ENCODE assay signal across 7 mouse cellular contexts in genomic region chr11:121259160-121260100, GRCm38 (mm10). TPM values are rescaled to one million over a fixed set of nuclear protein-coding genes. Genes with fewer than 3 reads are reported as not detected.
A peak's percentile ranks its signal among the peaks of the same experiment; 100 is the strongest.
DNase-seq lines count a peak whose midpoint lies in the region; ATAC-seq and TF ChIP-seq lines count a peak whose summit lies in the region.

TSS of gene Foxk2 (plus strand) at chr11:121259990.

- no peaks in the 10 kb centered on the region for H3K4me1 ChIP-seq in intestine, postnatal 0 days (replicated peaks; ENCODE audit: control insufficient read depth, insufficient read depth, low read length)
- peaks cover 25% of the 10 kb centered on the region for H3K4me1 ChIP-seq in midbrain, embryonic 12.5 days
- H3K4me1 ChIP-seq in small intestine, adult 2 months (ENCODE audit: control insufficient read depth, insufficient read depth, insufficient read length, low read length), result no peaks in the 10 kb centered on the region; the same call in 1 of the 2 replicates

- peak within 1 kb of the TSS; percentile 92 for H3K4me2 ChIP-seq in intestine, postnatal 0 days (replicated peaks; ENCODE audit: low read depth)
- H3K4me2 ChIP-seq in midbrain, embryonic 12.5 days (replicated peaks), result peak within 1 kb of the TSS; percentile 79

- no peak for TF ChIP-seq CTCF in intestine, postnatal 0 days (IDR thresholded peaks at IDR 0.05; ENCODE audit: low read depth)
- TF ChIP-seq CTCF in small intestine, adult 2 months (IDR thresholded peaks at IDR 0.05; ENCODE audit: extremely low read depth, insufficient read length, insufficient replicate concordance, low read depth, low read length), result no peak

- H3K4me3 ChIP-seq in intestine, postnatal 0 days (ENCODE audit: low read depth, low read length), result peak within 1 kb of the TSS; percentile 92
- peak within 1 kb of the TSS; percentile 96 for H3K4me3 ChIP-seq in midbrain, embryonic 12.5 days
- H3K4me3 ChIP-seq in small intestine, adult 2 months (ENCODE audit: low read depth, low read length), result peak within 1 kb of the TSS; percentile 96

- peaks cover 20% of the 10 kb centered on the region for H3K36me3 ChIP-seq in intestine, postnatal 0 days (ENCODE audit: control insufficient read depth, insufficient read depth)
- peaks cover 46% of the 10 kb centered on the region for H3K36me3 ChIP-seq in midbrain, embryonic 12.5 days
- H3K36me3 ChIP-seq in small intestine, adult 2 months (ENCODE audit: control insufficient read depth, insufficient read depth, low read length), result peaks cover 7% of the 10 kb centered on the region

- H3K9me3 ChIP-seq in intestine, postnatal 0 days (ENCODE audit: control insufficient read depth), result no peaks in the 10 kb centered on the region
- no peaks in the 10 kb centered on the region for H3K9me3 ChIP-seq in midbrain, embryonic 12.5 days

- peak within 1 kb of the TSS; percentile 87 for H3K27ac ChIP-seq in intestine, postnatal 0 days (ENCODE audit: low read depth, low read length)
- peak within 1 kb of the TSS; percentile 91 for H3K27ac ChIP-seq in midbrain, embryonic 12.5 days (replicated peaks)
- H3K27ac ChIP-seq in small intestine, adult 2 months (ENCODE audit: insufficient read depth, low read depth, low read length), result peak within 1 kb of the TSS; percentile 56

- peak within 1 kb of the TSS; percentile 94 for H3K9ac ChIP-seq in intestine, postnatal 0 days (ENCODE audit: low read depth, low read length)
- H3K9ac ChIP-seq in midbrain, embryonic 12.5 days (replicated peaks), result peak within 1 kb of the TSS; percentile 99

- DNase-seq in adrenal gland, adult 2 months, result peak; percentile 95
- DNase-seq in embryo, embryonic 11.5 days (ENCODE audit: low read depth, low spot score), result peak; percentile 83
- DNase-seq in gastrocnemius, postnatal 4 days (ENCODE audit: low spot score in 2 of 2), result peak; percentile 89 to 93
- peak; percentile 94 for DNase-seq in left cerebral cortex, postnatal 4 days

- no peak; the same call in 1 of the 2 replicates for TF ChIP-seq POLR2A in small intestine, adult 2 months (IDR thresholded peaks at IDR 0.05; ENCODE audit: low read depth, low read length)

- intact Hi-C loops in left cerebral cortex, postnatal 4 days (cut with DNase I), result no loop called here

- under 1% methylated on average over 90 of the region's 91 CpGs for WGBS in intestine, postnatal 0 days
- under 1% methylated on average over 58 of the region's 91 CpGs for WGBS in midbrain, embryonic 12.5 days
- WGBS in small intestine, adult 2 months, result 1% methylated on average over 91 of the region's 91 CpGs

- H3K27me3 ChIP-seq in intestine, postnatal 0 days (replicated peaks; ENCODE audit: control insufficient read depth, insufficient read depth, low read length), result no peaks in the 10 kb centered on the region
- no peaks in the 10 kb centered on the region for H3K27me3 ChIP-seq in midbrain, embryonic 12.5 days
- H3K27me3 ChIP-seq in small intestine, adult 2 months (ENCODE audit: control insufficient read depth, insufficient read depth, low read length), result no peaks in the 10 kb centered on the region

- peak; percentile 99 for ATAC-seq in intestine, postnatal 0 days
- peak; percentile 99 for ATAC-seq in midbrain, embryonic 12.5 days (ENCODE audit: low FRiP score, low read depth)

RNA-seq across cellular contexts. Expression of gene Foxk2, which starts in this region (rescaled TPM):
- total RNA-seq in adrenal gland, adult 2 months (2021), result 10 to 100 TPM; 35.2 to 43.1 TPM
- polyA plus RNA-seq in adrenal gland, adult 2 months (2012; rRNA removed), result 44.9 and 78.0 TPM in 2 replicates
- total RNA-seq in gastrocnemius, postnatal 4 days (2021), result 10 to 100 TPM; 36.4 to 37.5 TPM
- 3.7 TPM in 2 replicates for polyA plus RNA-seq in intestine, postnatal 0 days (2015; fragmentation: Nextera tagmentation; extraction: Ambion mirVana)
- total RNA-seq in left cerebral cortex, postnatal 4 days (2021), result 100 to 1,000 TPM; 115 to 116 TPM
- 11.2 and 11.7 TPM in 2 replicates for polyA plus RNA-seq in midbrain, embryonic 12.5 days (2016; fragmentation: Nextera tagmentation; extraction: Ambion mirVana)
- 22.4 and 23.6 TPM in 2 replicates for polyA plus RNA-seq in small intestine, adult 2 months (2012; rRNA removed)

Comparison
In these comparisons a context has a peak if more than half of its experiments do, and no peak if none do; other contexts are left out.
1. Peak in every context shown above with its lines: DNase-seq, ATAC-seq, H3K4me3 ChIP-seq and H3K27ac ChIP-seq.